Mouse (Mus musculus): ENCODE data around the gene Ms4a18.

Ms4a18 gene

DNA sequence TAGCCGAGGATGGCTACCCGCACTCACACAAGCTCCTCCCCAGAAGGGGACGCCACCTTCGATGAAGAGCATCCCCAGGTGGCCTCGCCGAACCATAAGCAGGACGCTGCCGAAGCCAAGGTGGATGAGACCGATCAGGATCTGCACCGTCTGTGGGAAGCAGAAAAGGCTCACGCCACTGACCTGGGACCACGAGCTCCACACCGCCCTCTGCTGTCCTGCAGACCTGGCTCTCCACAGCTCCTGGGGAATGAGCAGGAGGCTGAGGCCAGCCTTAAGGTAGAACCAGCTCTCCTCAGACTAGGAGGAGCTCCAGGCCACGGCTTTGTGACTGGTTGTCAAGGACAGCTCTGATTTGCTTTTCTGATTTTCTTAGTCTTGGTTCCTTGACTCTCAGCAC, 34.7 kb downstream of the Ms4a18 start:
- DNase-seq (ENCODE audit: low read depth, low spot score), result peak; percentile 73

DNA sequence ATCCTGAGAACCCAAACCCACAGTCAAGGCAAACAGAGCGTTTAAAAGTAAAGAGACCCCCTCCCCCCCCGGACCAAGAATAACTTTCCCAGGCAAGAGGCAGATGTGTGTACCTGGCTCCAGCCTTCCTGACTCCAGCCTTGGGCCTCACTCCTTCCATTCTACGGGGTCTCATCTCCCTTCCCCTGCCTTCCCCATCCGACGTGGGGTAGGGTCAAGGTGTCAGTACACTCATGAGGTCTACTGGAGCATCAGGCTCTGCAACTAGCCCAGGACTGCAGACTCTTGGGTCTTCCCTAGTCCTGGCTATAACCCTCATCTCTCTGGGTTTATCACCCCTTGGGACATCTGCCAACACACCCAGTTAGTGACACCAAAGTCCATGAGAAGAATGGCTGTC, 37.6 kb downstream of the Ms4a18 start:
- no peak for DNase-seq (ENCODE audit: low read depth, low spot score)

DNA sequence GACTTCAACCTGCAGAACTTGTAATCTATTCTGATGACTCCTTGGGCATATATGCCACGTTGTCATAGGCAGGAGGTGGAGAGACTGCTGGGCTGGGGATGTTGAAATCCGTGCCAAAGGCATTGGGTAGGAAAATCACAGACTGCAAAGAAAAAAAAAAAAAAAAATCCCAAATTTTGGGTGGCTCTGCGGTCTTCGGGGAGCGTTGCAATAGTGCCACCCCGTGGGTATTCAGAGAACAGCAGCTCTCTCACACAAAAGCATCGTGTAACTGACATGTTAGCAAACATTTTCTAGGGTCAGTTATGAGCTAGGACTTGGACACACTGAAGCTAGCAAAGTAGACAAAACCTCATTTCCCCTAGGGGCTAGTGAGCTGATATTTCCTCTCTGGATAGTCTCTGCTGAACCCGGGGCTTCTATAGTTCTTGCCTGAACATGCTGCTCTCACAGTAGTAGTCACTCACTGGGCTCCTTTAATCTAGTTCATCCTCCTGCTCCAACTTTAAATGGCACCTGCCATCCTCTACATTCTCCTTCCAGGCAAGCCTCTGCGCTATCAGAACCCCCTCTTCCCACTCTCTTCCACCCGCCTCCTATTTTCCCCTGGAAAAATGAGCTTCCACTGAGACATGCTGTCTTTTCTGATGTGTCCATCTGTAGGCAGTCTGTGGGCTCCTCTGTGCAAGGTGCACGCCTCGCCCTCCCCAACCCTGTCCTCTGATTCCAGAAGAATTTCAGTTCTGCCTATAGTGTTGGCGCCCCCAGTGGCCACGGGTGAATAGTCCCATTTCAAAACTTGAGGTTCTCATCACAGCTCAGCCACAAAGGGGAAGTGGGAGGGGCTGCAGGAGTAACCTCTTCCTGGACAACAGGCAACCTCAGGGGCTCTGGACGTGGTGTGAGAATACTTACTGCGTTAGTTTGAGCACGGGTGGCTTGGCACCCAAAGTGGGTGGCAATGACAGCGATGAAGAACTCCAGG, 38.4 kb downstream of the Ms4a18 start:
- peak; percentile 90 for DNase-seq (ENCODE audit: low read depth, low spot score)

DNA sequence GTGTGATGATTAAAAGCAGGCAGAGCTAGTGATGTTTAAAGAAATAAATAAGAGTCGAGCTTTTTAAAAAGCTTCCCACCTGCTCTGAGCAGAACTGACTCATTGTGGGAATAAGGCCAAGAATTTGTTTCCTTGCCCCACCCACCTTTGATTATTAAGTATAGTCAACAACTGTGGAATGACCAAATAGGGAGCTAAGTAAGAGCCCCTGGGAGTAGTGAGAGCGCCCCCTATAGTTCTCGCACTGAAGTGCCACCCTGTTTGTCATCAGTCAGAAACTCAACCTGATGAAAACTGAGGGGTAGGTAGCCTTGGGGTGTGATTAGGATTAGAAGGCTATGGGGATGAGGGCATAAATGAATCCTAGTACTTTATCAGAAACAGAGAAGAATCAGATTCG, 41.5 kb downstream of the Ms4a18 start:
- peak; percentile 64 for DNase-seq (ENCODE audit: low read depth, low spot score)

DNA sequence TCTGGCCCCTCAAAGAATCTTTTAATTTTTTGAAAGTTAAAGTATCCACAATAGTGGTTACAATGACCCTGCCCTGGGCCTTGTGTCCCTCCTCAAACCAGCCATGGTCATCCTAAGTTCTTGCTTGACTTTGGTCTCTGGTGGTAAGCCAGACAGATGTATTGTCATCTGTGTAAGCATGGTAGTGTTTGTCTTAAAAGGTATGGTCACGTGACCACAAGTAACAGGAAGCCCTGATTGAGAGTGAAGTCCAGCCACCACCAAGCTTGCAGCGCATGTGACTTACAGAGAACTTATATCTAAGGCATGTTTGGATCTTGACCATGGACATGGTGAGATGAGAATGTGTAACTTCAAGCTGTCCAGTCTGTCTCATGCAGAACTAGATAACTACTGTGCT, 42.6 kb downstream of the Ms4a18 start:
- no peak for DNase-seq (ENCODE audit: low read depth, low spot score)

DNA sequence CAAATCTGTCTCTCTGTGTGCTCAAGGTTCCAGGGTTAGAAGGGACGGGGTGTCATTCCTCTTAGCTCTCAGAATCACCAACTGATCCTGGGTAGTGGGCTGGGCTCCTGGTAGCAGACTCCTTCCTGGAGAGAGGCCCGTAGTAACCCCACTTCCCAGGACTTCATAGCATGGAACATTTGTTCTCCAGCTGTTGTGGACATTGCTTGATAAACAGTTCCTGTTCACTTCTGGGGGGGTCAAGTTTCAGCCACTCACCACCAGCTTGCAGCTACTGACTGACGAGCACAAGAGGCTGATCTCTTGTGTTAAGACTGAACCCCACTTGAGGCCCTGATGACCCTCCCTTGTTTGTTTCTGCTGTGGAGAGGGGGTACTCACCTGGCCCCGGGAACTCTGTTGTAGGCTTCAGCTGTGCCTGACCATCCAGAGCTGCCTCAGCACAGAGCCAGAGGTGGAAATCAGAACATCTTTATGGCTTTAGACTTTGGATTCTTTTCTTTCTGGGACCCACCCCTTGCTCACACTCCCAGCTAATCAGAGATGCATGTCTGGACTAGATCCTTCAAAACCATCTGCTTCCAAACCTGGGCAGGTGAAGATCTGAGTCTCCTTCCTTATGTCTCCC, 43.5 kb downstream of the Ms4a18 start, which contains the start of gene Ms4a10:
TSS of gene Ms4a10 (minus strand) at position 433 of the 628 bp plus-strand sequence.
- no peak for DNase-seq (ENCODE audit: low read depth, low spot score)

DNA sequence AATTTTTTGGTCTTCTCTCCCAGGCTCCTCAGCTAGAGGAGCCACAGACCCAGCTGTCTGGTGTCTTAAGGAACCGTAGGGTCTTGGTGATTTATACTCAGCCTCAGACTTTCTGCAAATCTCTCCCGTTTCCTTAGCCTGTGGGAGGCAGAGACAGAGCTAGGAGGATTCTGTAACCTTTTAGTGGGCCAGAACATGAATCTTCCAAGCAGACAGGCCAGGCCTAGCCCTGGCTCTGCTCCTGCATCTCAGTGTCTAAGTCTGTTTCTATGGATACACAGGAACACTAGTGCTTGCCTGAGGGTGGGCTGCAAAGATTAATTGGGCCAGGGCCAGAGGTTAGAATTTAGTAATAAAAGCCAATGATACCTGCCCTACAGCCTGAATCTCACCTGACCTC, 44.6 kb downstream of the Ms4a18 start:
- no peak for DNase-seq (ENCODE audit: low read depth, low spot score)

DNA sequence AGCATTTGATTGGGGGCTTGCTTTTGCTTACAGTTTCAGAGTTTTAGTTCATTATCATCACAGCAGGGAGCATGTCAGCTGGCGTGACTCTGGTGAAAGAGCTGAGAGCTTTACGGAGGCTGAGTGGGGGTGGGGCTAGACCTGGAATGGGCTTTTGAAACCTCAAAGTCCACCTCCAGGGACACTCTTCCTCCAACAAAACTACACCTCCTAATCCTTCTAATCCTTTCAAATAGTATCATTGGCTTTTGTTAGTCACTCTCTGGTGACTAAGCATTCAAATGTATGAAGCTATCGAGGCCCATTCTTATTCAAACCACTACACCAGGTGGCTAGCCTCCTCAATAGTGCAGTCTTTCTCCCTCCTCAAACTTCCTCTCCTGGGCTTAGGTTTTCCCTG, 45.2 kb downstream of the Ms4a18 start:
- peak; percentile 98 for DNase-seq (ENCODE audit: low read depth, low spot score)

DNA sequence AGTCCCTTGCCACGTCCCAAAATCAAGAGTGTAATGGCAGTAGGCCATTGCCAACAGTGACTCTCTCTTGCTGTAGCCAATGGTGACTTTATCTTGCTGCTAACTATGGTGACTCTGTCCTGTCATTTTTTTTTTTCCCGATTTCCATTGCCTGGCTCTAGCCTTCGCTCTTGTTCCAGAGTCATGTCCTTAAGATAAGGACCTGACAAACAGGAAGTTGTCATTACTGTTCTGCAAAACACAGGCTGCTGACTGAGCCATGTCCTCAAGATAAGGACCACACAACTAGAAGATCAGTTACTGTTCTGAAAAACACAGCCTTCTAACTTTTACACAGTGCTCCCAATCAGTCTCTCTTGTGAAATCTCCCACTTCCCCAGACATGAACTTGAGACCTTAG, 47.4 kb downstream of the Ms4a18 start:
- no peak for DNase-seq (ENCODE audit: low read depth, low spot score)

DNA sequence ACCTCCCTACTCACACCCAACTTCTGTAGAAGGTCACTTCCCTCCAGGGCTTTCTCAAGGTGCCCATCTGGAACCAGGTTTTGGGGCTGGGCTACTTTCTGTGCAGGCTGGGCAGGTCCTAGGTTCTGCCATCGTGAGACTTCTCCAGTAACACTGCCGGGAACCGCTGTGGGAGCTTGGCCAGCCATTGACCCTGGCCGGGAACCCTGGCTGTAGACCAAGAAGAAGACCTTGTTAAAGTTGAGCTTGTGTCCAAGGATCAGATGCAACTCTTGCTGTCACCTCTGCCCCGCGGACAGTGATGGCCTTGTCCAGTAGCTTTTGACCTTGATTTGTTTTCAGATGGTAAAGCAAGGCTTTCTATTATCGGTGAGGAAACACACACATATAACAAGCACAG, 49.3 kb downstream of the Ms4a18 start:
- DNase-seq (ENCODE audit: low read depth, low spot score), result no peak

DNA sequence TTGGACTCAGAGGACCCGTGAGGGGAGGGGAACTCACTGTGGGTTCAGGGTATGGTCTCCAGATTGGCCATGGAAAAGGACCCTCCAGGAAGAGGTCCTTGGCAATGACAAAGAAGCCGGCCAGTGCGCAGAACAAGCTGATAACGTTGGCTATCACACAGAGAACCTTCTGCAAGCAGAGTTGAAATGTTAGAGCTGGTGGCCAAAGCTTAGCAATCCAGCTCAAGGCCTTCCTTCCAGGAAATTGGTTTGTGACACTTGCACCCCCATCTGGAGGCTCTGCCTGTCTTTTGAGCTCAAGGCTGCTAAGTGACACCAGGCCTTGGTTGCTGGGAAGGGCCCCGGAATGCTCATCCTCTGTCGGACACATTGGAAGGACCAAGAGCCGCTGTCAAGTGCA, 52.1 kb downstream of the Ms4a18 start:
- DNase-seq (ENCODE audit: low read depth, low spot score), result no peak

DNA sequence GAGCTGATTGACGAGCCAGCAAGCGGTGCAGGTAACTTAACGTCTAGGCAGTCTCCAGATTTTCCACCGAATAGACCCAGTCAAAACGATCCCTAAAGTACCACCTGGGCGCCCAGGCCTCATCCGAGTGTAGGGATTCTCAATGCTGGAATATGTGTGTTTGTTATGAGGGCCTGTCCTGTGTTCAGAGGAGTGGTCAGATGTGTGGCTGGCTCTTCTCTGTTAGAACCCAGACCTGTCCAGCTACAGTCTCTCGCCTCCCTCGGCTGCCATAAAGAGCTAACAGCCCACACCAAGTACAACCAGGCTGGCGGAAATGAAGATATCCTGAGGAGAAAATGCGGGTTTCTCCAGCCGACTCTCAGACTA, 57.9 kb downstream of the Ms4a18 start:
- DNase-seq (ENCODE audit: low read depth, low spot score), result no peak

DNA sequence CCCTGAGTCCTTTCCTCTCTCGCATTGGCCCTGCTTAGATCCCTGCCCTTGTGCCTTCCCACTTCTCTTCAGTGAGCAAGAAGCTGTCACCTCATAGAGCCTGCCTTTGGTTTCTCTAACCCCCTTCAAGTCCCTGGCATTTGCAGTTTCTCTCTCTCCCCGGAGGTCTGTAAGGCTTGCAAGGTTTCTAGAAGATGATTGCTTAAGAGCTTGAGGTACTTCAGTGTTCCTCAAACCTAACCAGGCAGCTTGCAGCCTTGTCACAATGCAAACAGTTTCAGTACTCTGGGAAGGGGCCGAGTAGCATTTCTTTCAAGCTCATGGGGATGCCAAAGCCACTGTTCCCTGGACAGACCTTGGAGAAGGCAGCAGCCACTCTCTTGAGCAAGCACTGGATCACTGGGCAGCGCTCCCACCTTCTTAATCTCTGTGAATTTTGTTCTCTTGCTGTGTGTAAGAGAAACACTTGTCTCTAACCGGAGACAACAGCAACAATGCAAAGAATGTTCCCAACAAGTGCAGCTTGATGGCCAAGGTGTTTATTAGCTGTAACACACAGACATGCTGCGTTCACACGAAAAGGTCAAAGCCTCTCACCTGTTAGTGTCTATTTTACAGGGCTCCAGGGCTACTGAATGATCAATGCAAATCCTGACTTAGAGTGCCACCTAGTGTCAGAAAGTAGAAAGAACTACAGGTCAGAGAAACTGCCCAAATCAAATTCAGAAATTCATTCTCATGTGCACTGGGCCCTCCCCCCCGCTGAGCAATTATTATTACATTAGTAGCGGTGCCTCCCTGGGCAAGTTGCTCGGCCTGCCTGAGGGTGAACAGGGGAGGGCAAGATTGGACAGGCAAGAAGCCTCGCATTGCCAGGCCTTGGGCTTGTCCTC, 58.5 kb downstream of the Ms4a18 start:
- DNase-seq (ENCODE audit: low read depth, low spot score), result peak; percentile 70

DNA sequence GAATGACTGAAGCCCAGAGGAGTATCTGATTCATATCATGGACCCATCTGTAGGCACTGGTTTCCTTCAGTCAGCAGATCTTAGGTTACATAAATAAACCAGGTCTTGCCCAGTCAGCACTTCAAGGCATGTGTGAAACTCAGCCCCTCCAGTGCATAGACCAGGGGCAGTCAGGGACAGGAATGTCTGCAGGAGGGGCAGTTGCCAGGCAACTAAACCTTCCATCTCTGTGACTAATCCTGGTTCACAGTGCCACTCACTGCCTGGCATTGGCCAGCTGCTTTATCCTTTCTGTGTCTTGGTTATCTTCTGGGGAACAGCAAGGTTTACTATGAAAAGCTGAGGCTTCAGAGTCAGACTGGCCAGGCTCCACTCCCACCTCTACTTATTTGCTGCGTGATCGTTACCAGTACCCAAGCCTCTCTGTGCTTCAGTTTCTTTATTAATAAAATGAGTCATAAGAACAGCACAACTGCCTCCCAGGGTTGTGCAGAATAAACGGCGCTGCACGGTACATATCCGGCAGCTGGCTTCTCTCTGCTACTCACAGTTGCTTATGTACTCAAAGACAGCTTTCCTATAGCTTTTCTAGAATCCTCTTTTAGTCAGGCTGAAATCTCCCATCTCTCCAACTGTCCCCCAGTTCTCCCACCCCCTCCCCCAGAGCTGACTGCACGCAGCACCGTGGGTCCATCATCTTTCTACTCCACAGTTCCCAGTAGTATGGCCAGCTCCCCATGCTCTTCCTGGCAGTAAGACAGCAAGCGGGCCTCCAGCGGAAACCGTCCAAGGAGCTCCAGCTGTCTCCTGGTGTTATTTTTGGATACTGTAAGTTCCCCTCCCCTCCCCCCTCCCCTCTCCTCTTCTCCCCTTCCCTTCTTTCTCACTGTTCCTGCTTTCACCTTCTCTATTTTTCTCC, 65.6 kb downstream of the Ms4a18 start:
- DNase-seq (ENCODE audit: low read depth, low spot score), result no peak

DNA sequence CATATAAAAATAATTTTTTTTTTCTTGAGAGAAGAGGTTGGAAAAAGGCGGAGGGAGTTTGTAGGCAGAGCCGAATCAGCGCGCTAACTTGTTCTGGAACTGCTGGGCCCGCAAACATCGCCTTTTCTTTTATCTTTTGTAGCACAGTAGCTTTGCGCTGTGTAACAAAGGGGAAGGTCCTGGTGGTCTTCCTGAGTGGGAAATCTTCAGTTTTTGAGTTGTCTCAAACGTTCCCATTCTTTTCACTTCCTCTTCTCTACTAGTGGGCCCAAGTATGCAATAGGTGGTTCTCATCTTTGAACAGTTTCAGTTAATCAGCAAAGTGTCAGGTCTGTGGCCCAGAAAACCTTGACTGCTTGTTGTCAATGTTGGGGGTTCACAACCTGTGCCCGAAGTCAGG, 68.3 kb downstream of the Ms4a18 start:
- DNase-seq (ENCODE audit: low read depth, low spot score), result no peak

DNA sequence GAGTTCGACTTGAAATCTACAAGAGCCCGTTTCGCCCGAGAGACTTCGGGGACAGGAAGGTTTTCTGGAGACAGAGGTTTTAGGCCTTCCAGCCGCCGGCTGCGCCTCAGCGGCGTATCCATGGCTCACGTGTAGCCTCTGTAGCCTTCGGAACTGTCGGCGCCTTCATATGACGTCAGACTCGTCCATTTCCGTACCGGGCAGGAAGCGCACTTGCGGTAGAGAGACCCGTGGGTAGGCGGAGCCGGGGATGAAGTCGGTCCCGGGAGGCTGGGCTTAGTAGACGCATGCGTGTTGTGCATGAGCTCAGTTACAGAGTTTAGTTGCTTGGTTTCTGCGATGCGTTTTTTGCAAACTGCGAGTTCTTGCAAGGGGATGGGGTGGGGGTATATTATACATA, 68.7 kb downstream of the Ms4a18 start, which contains the start of gene Ccdc86:
TSS of gene Ccdc86 (minus strand) at position 155 of the 400 bp plus-strand sequence.
- DNase-seq (ENCODE audit: low read depth, low spot score), result peak; percentile 99

DNA sequence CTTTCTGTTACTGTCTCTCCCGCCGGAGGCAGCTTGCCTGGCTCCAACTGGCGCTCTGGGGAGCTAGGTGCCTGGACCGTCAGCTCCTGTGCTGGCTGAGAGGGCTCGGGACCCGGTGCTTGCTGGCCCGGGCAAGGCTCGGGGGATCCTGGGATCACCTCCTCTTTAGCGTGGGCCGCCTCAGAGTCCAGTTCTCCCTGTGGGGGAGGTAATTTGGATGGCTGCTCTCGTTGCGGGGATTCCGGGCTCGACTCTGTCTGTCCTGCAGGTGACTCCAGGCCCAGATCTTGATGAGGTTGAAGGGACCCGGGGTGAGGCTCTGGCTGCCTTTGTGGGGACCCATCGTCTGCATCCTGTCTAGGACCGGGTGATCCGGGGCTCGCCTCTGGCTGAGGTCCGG, 69.4 kb downstream of the Ms4a18 start:
- no peak for DNase-seq (ENCODE audit: low read depth, low spot score)

DNA sequence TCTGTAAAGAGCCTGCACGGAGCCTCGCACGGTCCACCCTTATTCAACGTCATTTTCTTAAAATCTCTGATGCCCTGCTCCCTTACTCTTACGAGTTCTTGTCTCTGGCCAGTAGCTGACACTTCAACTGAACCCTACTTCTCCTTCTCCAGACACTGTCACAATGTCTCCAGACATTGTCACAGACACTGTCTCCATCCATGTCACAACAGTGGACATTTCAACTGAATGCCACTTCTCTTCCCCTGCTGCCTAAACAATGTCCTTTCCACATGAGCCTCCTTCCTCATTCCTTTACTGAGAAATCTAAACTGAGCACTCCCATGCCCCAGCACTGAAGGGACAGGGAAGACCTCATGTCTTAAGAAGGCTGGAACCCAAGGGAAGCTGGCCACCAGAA, 70.6 kb downstream of the Ms4a18 start:
- no peak for DNase-seq (ENCODE audit: low read depth, low spot score)

Measured in ES-CJ7 (cell line).